Mouse (Mus musculus): ENCODE measurements around the gene Ctla2b. TPM values are rescaled to one million over a fixed set of nuclear protein-coding genes. Genes with fewer than 3 reads are reported as not detected.
"Not testable (repeated sequence)": the region's sequence is repeated elsewhere in the genome, so short reads cannot be mapped to it uniquely, and the experiment has no call there.

Ctla2b gene
- polyA plus RNA-seq (2012; rRNA removed) = 1.8 and 2.2 TPM in 2 replicates

DNA sequence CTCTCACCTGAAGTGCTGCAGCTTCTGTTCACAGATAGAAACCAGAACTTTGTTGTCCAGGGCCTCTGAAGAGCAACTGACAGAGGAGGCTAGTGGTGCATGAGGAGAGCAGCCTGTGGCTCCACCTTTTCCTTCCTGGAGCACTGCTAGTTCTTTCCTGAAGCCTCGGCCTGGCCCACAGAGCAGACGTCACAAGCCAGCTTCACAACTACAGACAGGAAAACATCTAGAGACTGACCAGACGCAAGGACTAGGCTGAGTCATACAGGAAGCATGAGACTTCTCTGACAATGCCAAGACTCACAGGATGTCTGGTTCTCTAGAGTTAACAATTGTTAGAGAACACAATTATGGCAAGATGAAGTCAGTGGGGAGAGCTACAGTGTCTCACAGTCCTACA, at the start of gene Ctla2b:
TSS of gene Ctla2b (minus strand) at position 120 of the 400 bp plus-strand sequence.
- peak in 1 of 2 experiments; percentile 0 for DNase-seq (ENCODE audit: extremely low spot score in 1 of 2, low spot score in 1 of 2)

DNA sequence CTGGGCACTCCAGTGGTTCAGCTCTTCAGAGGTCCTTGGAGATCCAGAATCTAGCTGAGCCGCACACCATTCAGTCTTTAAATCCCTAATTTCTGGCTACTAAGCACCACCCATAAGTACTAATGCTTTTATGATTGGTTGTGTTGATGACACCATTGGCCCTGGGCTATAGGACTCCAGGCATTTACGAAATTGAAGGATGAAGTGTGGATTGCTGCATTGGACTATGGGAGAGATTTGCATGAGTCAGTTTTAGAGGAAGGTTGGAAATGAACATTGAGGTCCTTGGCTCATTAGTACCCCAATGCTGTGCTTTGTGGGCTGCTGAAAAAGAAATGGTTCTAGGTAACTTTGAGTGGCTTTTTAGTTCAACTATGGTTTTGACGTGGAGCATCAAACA, 44.6 kb upstream of the Ctla2b start, which contains the start of gene Tpbpa:
TSS of gene Tpbpa (minus strand) at position 101 of the 400 bp plus-strand sequence.
- DNase-seq (ENCODE audit: extremely low spot score in 1 of 2, low spot score in 1 of 2) = not testable (repeated sequence)

DNA sequence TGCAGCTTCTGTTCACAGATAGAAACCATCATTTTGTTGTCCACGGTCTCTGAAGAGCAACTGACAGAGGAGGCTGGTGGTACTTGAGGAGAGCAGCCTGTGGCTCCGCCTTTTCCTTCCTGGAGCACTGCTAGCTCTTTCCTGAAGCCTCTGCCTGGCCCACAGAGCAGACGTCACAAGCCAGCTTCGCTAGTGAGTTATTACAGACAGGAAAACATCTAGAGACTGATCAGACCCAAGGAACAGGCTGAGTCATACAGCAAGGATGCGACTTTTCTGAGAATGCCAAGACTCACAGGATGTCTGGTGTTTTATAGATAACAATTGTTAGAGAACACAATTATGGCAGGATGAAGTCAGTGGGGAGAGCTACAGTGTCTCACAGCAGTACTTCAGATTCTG, 39.3 kb upstream of the Ctla2b start, which contains the start of the genes Gm49391 and Ctla2a:
TSS of gene Gm49391 (minus strand) at position 72 of the 402 bp plus-strand sequence.
TSS of gene Ctla2a (minus strand) at position 126 of the 402 bp plus-strand sequence.
- DNase-seq (ENCODE audit: extremely low spot score in 1 of 2, low spot score in 1 of 2) = no peak

DNA sequence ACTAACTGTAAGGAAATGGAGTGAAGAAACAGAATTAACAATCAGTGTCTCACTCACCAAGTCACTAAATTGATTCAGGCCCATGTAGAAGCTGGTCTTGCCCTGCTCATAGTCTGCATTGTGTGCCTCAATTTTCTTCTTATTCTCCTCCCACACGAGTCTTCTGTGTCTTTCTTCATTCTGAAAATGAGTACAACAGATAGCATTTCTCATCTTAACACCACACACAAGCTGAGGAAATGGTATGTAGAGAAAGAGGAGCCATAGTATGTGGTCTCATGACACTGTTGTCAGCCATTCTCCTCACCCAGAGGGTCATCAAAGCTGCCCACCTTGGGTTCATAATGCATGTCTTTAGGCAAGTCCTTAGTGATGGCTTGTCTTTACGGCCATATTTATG, 38.2 kb upstream of the Ctla2b start, which contains the start of gene Gm49393:
TSS of gene Gm49393 (minus strand) at position 101 of the 400 bp plus-strand sequence.
- not testable (repeated sequence) for DNase-seq (ENCODE audit: extremely low spot score in 1 of 2, low spot score in 1 of 2)

DNA sequence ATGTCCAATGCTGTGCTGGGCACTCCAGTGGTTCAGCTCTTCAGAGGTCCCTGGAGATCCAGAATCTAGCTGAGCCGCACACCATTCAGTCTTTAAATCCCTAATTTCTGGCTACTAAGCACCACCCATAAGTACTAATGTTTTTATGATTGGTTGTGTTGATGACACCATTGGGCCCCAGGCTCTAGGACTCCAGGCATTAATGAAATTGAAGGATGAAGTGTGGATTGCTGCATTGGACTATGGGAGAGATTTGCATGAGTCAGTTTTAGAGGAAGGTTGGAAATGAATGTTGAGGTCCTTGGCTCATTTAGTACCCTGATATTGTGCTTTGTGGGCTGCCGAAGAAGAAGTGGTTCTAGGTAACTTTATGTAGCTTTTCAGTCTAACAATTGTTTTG, 7.5 kb upstream of the Ctla2b start, which contains the start of gene Tpbpb:
TSS of gene Tpbpb (minus strand) at position 101 of the 400 bp plus-strand sequence.
- not testable (repeated sequence) for DNase-seq (ENCODE audit: extremely low spot score in 1 of 2, low spot score in 1 of 2)

DNA sequence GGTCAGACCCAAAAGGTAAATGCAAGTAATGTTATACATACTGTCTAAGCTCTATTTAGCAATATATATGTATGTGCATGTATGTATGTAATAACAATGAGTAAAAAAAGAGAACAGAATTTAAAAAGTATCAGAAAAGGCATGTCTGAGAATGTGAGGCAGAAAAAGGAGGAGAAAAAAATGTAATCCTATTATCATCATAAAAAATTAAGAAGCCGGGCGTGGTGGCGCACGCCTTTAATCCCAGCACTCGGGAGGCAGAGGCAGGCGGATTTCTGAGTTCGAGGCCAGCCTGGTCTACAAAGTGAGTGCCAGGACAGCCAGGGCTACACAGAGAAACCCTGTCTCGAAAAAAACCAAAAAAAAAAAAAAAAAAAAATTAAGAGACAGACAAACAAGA, 453 bp downstream of the Ctla2b start, which contains the start of gene Gm49392:
TSS of gene Gm49392 (minus strand) at position 101 of the 400 bp plus-strand sequence.
- not testable (repeated sequence) for DNase-seq (ENCODE audit: extremely low spot score in 1 of 2, low spot score in 1 of 2)

DNA sequence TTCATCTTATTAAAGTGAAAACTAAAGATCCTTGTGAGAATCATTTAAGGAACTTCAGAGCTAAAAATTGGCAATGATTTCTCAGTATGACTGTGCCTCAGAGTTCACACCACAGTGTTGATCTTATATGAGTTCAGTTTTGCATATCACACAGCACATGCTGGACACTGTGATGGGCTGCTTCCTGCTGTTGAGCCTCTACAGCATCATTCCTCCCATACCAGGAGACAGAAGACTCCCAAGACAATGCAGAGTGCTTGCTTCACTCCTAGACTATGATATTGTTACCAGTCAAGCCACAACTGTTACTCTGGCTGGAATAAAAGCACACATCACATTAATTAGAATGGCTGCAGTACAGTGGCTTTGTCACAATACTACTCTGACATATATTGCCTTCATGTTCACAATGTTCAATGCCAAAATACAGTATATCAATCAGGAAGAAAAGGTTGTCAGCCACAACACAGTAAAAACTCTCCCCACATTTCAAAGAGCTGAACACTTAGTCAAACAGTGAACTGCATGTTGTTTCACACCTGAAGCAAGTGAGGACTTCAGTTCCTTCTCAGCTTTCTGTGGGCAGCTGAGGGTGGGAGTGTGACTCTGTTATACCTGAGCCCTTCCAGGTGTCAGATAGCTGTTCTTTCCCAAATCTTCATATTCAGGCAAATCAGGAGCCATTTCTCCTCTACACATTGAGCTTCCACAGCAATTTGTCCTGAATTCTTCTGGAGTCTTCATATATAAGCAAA, 1.7 kb downstream of the Ctla2b start:
- DNase-seq (ENCODE audit: extremely low spot score in 1 of 2, low spot score in 1 of 2) = no peak

DNA sequence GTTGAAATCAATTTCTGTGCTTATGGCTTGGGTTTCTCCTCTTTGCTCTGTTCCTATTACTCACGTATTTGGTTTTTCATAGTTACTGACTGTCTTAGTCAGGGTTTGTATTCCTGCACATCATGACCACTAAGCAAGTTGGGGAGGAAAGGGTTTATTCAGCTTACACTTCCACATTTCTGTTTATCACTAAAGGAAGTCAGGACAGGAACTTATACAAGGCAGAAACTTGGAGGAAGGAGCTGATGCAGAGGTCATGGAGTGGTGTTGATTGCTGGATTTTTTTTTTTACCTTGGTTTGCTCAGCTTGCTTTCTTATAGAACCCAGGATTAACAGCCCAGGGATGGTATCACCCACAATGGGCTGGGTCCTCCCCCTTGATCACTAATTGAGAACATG, 4.9 kb downstream of the Ctla2b start:
- DNase-seq (ENCODE audit: extremely low spot score in 1 of 2, low spot score in 1 of 2) = no peak

DNA sequence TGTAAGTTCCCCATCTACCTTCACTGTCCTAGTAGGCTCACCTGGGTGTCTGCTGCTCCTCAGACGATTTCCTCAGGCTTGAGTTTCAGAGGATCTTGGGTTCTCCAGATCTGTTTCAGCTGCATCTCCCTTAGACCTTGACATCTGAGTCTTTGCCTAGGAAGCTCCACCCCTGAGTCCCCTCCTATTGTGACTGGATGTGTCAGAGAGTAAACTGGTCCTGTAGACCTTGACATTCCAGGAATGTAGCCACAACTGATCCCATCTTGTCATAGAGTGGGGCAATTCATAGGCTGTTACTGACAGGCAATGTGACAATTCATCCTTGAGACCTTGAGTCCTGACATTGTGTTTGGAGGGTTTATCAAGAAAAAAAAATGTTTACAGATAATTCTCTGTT, 33.0 kb downstream of the Ctla2b start, which contains the start of gene 4930486L24Rik:
TSS of gene 4930486L24Rik (minus strand) at position 195 of the 400 bp plus-strand sequence.
- no peak for DNase-seq (ENCODE audit: extremely low spot score in 1 of 2, low spot score in 1 of 2)

DNA sequence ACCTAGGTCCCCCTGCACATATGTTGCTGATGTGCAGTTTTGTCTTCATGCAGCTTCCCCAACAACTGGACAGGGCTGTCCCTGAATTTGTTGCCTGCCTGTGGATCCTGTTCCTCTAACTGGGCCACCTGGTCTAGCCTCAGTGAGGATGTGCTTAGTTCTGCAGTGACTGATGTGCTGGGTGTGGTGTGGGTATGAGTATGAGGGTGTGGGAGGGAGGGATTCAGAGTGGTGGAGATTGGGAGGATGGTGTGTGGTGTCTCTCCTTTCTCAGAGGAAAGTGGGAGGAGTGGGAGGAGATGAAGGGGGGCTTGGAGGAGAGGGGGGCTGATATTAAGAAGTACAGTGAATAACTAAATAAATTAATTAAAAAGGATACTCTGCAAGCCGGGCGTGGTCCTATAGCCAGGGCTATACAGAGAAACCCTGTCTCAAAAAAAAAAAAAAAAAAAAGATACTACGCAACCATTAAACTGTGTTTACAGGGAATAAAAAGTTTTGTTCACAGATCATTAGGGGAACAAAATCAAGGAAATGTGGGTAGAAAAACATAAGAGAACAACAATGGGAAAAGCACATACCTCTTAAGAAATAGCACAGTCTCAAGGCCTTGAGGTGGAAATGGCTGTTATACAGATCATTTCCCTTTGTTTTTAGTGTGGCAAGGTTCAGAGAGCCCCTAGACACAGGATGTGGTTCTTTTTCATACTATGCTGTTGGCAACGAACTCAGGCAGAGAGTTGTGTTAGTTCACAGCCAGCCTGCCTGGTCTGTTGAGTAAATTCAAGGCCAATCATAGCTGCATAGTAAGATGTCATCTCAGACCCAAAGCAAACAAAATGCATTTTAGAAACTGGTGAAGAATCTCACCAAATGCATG, 48.8 kb downstream of the Ctla2b start:
- no peak for DNase-seq (ENCODE audit: extremely low spot score in 1 of 2, low spot score in 1 of 2)

Other genes with a start within 250 kb of the Ctla2b start
- not detected in 2 replicates for gene BC051665, start 111.1 kb downstream of the Ctla2b start, polyA plus RNA-seq (2012; rRNA removed)
- gene Ctsll3, start 94.6 kb downstream of the Ctla2b start, polyA plus RNA-seq (2012; rRNA removed) = not detected in 2 replicates
- gene 4930486L24Rik, start 33.0 kb downstream of the Ctla2b start, polyA plus RNA-seq (2012; rRNA removed) = 0.26 and 0.36 TPM in 2 replicates
- gene Gm49392, start 553 bp downstream of the Ctla2b start, polyA plus RNA-seq (2012; rRNA removed) = 0.22 and 0.27 TPM in 2 replicates
- 3.9 and 11.2 TPM in 2 replicates for gene Tpbpb, start 7.4 kb upstream of the Ctla2b start, polyA plus RNA-seq (2012; rRNA removed)
- gene Gm49393, start 38.1 kb upstream of the Ctla2b start, polyA plus RNA-seq (2012; rRNA removed) = not detected in 2 replicates
- 3.2 and 4.8 TPM in 2 replicates for gene Gm49391, start 39.1 kb upstream of the Ctla2b start, polyA plus RNA-seq (2012; rRNA removed)
- 22.7 and 44.1 TPM in 2 replicates for gene Ctla2a, start 39.2 kb upstream of the Ctla2b start, polyA plus RNA-seq (2012; rRNA removed)
- gene Tpbpa, start 44.5 kb upstream of the Ctla2b start, polyA plus RNA-seq (2012; rRNA removed) = 25.3 and 50.1 TPM in 2 replicates
- 1.8 and 11.0 TPM in 2 replicates for gene Ctsj, start 108.5 kb upstream of the Ctla2b start, polyA plus RNA-seq (2012; rRNA removed)
- 0.20 and 0.21 TPM in 2 replicates for gene Ctsq, start 143.2 kb upstream of the Ctla2b start, polyA plus RNA-seq (2012; rRNA removed)

Measured in frontal cortex, adult 2 months (tissue).